In the genomic region with DNA sequence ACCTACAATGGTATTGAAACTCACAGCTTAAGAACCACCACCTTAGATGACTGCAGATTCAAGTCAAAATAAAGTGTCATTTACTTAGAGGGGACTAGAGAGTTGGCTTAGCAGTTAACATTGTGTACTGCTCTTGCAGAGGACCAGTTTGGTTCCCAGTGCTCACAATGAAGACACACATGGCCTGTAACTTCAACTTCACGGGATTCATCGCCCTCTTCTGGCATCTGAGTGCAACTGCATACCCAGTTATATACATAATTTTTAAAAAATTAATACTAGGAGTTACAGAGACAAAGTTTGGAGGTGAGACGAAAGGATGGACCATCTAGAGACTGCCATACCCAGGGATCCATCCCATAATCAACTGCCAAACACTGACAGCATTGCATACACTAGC, we compare ENCODE assay signal across 17 mouse cellular contexts. TPM values are rescaled to one million over a fixed set of nuclear protein-coding genes. Genes with fewer than 3 reads are reported as not detected.
DNase-seq lines count a peak whose midpoint lies in the region; ATAC-seq and TF ChIP-seq lines count a peak whose summit lies in the region.
"Had no signal": no experiment of that assay in that cellular context is flagged by ENCODE, and none has a peak within 500 bp of the region (broad histone marks: within the 10 kb centered on the region; RNA-seq: fewer than 3 reads in every experiment).

No protein-coding gene starts in this region.

- H3K9me3 ChIP-seq in lung, embryonic 14.5 days (ENCODE audit: low read depth, low read length), result no peaks in the 10 kb centered on the region
- H3K9me3 ChIP-seq: limb, embryonic 15.5 days; midbrain, embryonic 13.5 days had no signal

- H3K27me3 ChIP-seq in heart, adult 2 months (ENCODE audit: control insufficient read depth, insufficient read depth, low read length), result no peaks in the 10 kb centered on the region
- no peaks in the 10 kb centered on the region for H3K27me3 ChIP-seq in lung, embryonic 14.5 days (ENCODE audit: insufficient read depth, low read length)
- H3K27me3 ChIP-seq: limb, embryonic 15.5 days; midbrain, embryonic 13.5 days had no signal

- WGBS in heart, adult 2 months, result 80% methylated on average over 3 of the region's 3 CpGs
- 67% methylated on average over 3 of the region's 3 CpGs for WGBS in lung, embryonic 14.5 days
- WGBS in bone marrow, adult 2 months, result 72% methylated on average over 3 of the region's 3 CpGs

- no peak for ATAC-seq in lung, embryonic 14.5 days (ENCODE audit: insufficient read depth)
- ATAC-seq: midbrain, embryonic 13.5 days had no signal

- no peaks in the 10 kb centered on the region for H3K4me1 ChIP-seq in heart, adult 2 months (ENCODE audit: control insufficient read depth, insufficient read depth, low read length)
- H3K4me1 ChIP-seq in lung, embryonic 14.5 days (ENCODE audit: insufficient read depth), result no peaks in the 10 kb centered on the region
- H3K4me1 ChIP-seq in bone marrow, adult 2 months (ENCODE audit: control insufficient read depth, insufficient read depth, low read length), result no peaks in the 10 kb centered on the region
- H3K4me1 ChIP-seq: limb, embryonic 15.5 days; midbrain, embryonic 13.5 days had no signal

- no peak overlapping the region for H3K27ac ChIP-seq in heart, adult 2 months
- no peak overlapping the region for H3K27ac ChIP-seq in lung, embryonic 14.5 days (ENCODE audit: low read depth)
- H3K27ac ChIP-seq in bone marrow, adult 2 months (ENCODE audit: control insufficient read depth, insufficient read depth, low read depth, low read length, poor library complexity), result no peak overlapping the region
- H3K27ac ChIP-seq: limb, embryonic 15.5 days; midbrain, embryonic 13.5 days had no signal

- no peaks in the 10 kb centered on the region for H3K79me2 ChIP-seq in heart, adult 2 months (replicated peaks; ENCODE audit: control insufficient read depth, insufficient read depth, low read length)

- no peaks in the 10 kb centered on the region for H3K36me3 ChIP-seq in heart, adult 2 months (ENCODE audit: control insufficient read depth, insufficient read depth, low read length)
- H3K36me3 ChIP-seq in lung, embryonic 14.5 days (ENCODE audit: insufficient read depth), result no peaks in the 10 kb centered on the region
- H3K36me3 ChIP-seq: limb, embryonic 15.5 days; midbrain, embryonic 13.5 days had no signal

- peak; percentile 42 for TF ChIP-seq CTCF in heart, adult 2 months (IDR thresholded peaks at IDR 0.05)
- peak; percentile 22; the same call in 1 of the 2 replicates for TF ChIP-seq CTCF in lung, embryonic 14.5 days (IDR thresholded peaks at IDR 0.05; ENCODE audit: low read depth)
- TF ChIP-seq CTCF in bone marrow, adult 2 months (IDR thresholded peaks at IDR 0.05; ENCODE audit: control insufficient read depth, insufficient read depth, low read length), result peak; percentile 29; the same call in 1 of the 2 replicates

- intact Hi-C loops in heart, adult 2 months (cut with DNase I), result no loop called here
- intact Hi-C loops in heart, postnatal 36 days (cut with DNase I), result no loop called here

- no peak overlapping the region for H3K4me3 ChIP-seq in heart, adult 2 months
- H3K4me3 ChIP-seq in lung, embryonic 14.5 days (ENCODE audit: low read depth, low read length), result no peak overlapping the region
- H3K4me3 ChIP-seq in bone marrow, adult 2 months (replicated peaks; ENCODE audit: control insufficient read depth, low read depth, low read length), result no peak overlapping the region
- H3K4me3 ChIP-seq: erythroblast, embryonic 14.5 days; limb, embryonic 15.5 days; midbrain, embryonic 13.5 days had no signal

- no peak for TF ChIP-seq EP300 in heart, adult 2 months (IDR thresholded peaks at IDR 0.05; ENCODE audit: insufficient read depth, low read depth, low read length)

- no peak for DNase-seq in heart, adult 2 months
- no peak for DNase-seq in heart, postnatal 36 days
- peak; percentile 9 for DNase-seq in lung, embryonic 14.5 days
- DNase-seq in lung, postnatal 25 days (ENCODE audit: low spot score), result no peak
- no peak for DNase-seq in right cerebral cortex, postnatal 4 days
- no peak for DNase-seq in left cerebral cortex, adult 9 months (ENCODE audit: low spot score in 2 of 2)
- no peak for DNase-seq in kidney, postnatal 10 days
- DNase-seq: adrenal gland, postnatal 10 days; cerebellum, postnatal 10 days; heart, adult 18-20 months; heart, postnatal 14 days; lung, postnatal 10 days; thymus, postnatal 36 days had no signal

- TF ChIP-seq POLR2A in heart, adult 2 months (IDR thresholded peaks at IDR 0.05; ENCODE audit: insufficient read depth, low read depth, low read length), result no peak
- no peak for TF ChIP-seq POLR2A in bone marrow, adult 2 months (IDR thresholded peaks at IDR 0.05; ENCODE audit: borderline replicate concordance, control insufficient read depth, low read depth, low read length)

- H3K4me2 ChIP-seq in lung, embryonic 14.5 days, result no peak overlapping the region
- H3K4me2 ChIP-seq: limb, embryonic 15.5 days; midbrain, embryonic 13.5 days had no signal

- H3K9ac ChIP-seq in heart, adult 2 months (ENCODE audit: low read depth, low read length), result no peak overlapping the region
- no peak overlapping the region for H3K9ac ChIP-seq in lung, embryonic 14.5 days
- H3K9ac ChIP-seq: limb, embryonic 15.5 days; midbrain, embryonic 13.5 days had no signal

RNA-seq across cellular contexts. Expression of a gene that starts 38.5 kb away (rescaled TPM):
- 10 to 100 TPM; 32.0 to 42.0 TPM for total RNA-seq in heart, adult 2 months (2021)
- polyA plus RNA-seq in heart, adult 2 months (2012; rRNA removed), result 9.3 and 27.5 TPM in 2 replicates
- 10 to 100 TPM; 40.5 to 42.5 TPM for total RNA-seq in heart, postnatal 36 days (2021)
- 61.4 and 62.1 TPM in 2 replicates for polyA plus RNA-seq in lung, embryonic 14.5 days (2014; fragmentation: Nextera tagmentation; extraction: Ambion mirVana)
- polyA plus RNA-seq in bone marrow, adult 2 months (2011; ENCODE audit: insufficient read depth, insufficient read length, low replicate concordance, missing spikeins), result 21.5 and 34.5 TPM in 2 replicates

RNA-seq across cellular contexts. Expression of a gene that starts 38.6 kb away (rescaled TPM):
- 10 to 100 TPM; 12.2 to 12.3 TPM for total RNA-seq in heart, adult 2 months (2021)
- 6.8 and 9.0 TPM in 2 replicates for polyA plus RNA-seq in heart, adult 2 months (2012; rRNA removed)
- 10 to 100 TPM; 11.9 to 13.5 TPM for total RNA-seq in heart, postnatal 36 days (2021)
- polyA plus RNA-seq in lung, embryonic 14.5 days (2014; fragmentation: Nextera tagmentation; extraction: Ambion mirVana), result 131 and 147 TPM in 2 replicates
- polyA plus RNA-seq in bone marrow, adult 2 months (2011; ENCODE audit: insufficient read depth, insufficient read length, low replicate concordance, missing spikeins), result 23.7 and 30.7 TPM in 2 replicates
